ENCODE assay signal across 8 mouse cellular contexts in the genomic region with DNA sequence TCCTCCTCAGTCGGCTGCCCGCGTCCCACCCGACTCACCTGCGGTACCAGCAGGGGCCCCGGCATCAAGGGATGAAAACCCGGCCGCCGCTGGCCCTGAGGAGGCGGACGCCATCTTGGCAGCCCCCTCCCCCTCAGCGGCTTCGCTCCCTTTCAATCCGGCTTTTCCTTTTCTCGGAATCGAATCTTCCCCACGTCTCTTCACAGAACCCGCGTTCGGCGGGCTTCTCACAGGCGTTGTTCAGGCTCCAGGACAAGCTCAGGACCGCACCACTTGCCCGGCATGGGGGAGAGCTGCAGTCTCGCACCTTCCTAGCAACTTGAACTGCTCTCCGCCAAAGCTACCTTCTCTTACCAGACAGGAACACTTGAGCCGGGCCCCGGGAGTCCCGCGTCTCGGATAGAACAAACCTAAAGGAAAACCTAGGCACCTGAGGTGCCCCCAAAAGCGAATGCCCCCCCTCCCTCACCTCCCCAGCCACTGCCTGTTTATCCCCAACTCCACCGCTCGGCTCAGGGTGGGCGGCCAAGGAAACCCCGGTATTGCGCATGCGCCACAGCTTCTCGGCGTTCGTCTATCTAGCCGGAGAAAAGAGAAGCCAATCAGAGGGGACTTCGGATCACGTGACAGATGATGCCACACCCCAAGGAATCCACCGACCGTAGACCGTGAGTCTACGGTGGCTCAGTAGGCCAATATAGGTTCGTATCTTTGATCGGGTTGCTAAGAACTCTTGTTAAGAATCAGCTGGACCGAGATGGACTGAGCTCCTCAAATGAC. TPM values are rescaled to one million over a fixed set of nuclear protein-coding genes. Genes with fewer than 3 reads are reported as not detected.
DNase-seq lines count a peak whose midpoint lies in the region; ATAC-seq lines count a peak whose summit lies in the region.

Gene Pip5k1a, minus strand, starts transcription at position 593 of the 780 bp plus-strand sequence.

- H3K9me3 ChIP-seq in lung, embryonic 16.5 days (ENCODE audit: control insufficient read depth, low read length) = no peaks in the 10 kb centered on the region

- peak within 1 kb of the TSS; percentile 97 for H3K4me3 ChIP-seq in lung, embryonic 16.5 days (ENCODE audit: low read length)

- peak within 1 kb of the TSS; percentile 71 for H3K27ac ChIP-seq in lung, embryonic 16.5 days (ENCODE audit: low read length)

- DNase-seq in MEL-GATA-1-ER (ENCODE audit: extremely low read depth, low read depth) = peak; percentile 100
- peak; percentile 94 for DNase-seq in cerebellum, adult 8-10 months
- peak; percentile 100 for DNase-seq in forelimb bud, embryonic 11.5 days (ENCODE audit: low read depth, low spot score)
- DNase-seq in layer of hippocampus, adult 9-10 months (ENCODE audit: low spot score) = peak; percentile 91
- peak; percentile 81 for DNase-seq in ovary, postnatal 10 days (ENCODE audit: low spot score)
- DNase-seq in thymus, postnatal 10 days (ENCODE audit: low spot score in 2 of 2) = peak; percentile 97 to 98

- no peaks in the 10 kb centered on the region for H3K27me3 ChIP-seq in lung, embryonic 16.5 days (ENCODE audit: control insufficient read depth, insufficient read depth, low read depth, low read length)

- peaks cover 6% of the 10 kb centered on the region for H3K4me1 ChIP-seq in lung, embryonic 16.5 days (replicated peaks; ENCODE audit: control insufficient read depth, insufficient read depth, low read length)

- ATAC-seq in hematopoietic stem cell, adult 5-6 weeks (replicated peaks in 1 of 2; ENCODE audit: insufficient read depth in 1 of 2, low FRiP score in 2 of 2, low TSS enrichment in 1 of 2, low read depth in 1 of 2, poor library complexity in 2 of 2, severe bottlenecking in 2 of 2) = peak; percentile 83 to 84
- peak; percentile 90 for ATAC-seq in lung, embryonic 16.5 days (ENCODE audit: low read depth)

- WGBS in lung, embryonic 16.5 days = under 1% methylated on average over 51 of the region's 51 CpGs

- no peaks in the 10 kb centered on the region for H3K36me3 ChIP-seq in lung, embryonic 16.5 days (ENCODE audit: control insufficient read depth, insufficient read depth, low read length)

- H3K4me2 ChIP-seq in lung, embryonic 16.5 days (ENCODE audit: low read depth, low read length) = peak within 1 kb of the TSS; percentile 76

- peak within 1 kb of the TSS; percentile 92 for H3K9ac ChIP-seq in lung, embryonic 16.5 days (ENCODE audit: low read length)

RNA-seq across cellular contexts. Expression of gene Pip5k1a, which starts in this region (rescaled TPM):
- total RNA-seq in hematopoietic stem cell, adult 5-6 weeks (2017) = 20.9 and 23.1 TPM in 2 replicates
- polyA plus RNA-seq in lung, embryonic 16.5 days (2015; fragmentation: Nextera tagmentation; extraction: Ambion mirVana) = 19.5 and 20.2 TPM in 2 replicates

Comparison
In these comparisons a context has a peak if more than half of its experiments do, and no peak if none do; other contexts are left out.
1. Peak in every context shown above with its lines: DNase-seq, ATAC-seq, H3K4me3 ChIP-seq and H3K27ac ChIP-seq.